Mouse (Mus musculus) liver, embryonic 13.5 days (tissue): ENCODE measurements around the gene Tns1. TPM values are rescaled to one million over a fixed set of nuclear protein-coding genes. Genes with fewer than 3 reads are reported as not detected.

Source experiments
- ATAC-seq: fragments of 200-750 bp; cut with Nextera tagmentation; 2 replicates; pipeline ENCODE4 v1.8.0; 2017; ENCODE audit warnings: low read depth, mild to moderate bottlenecking, moderate number of reproducible peaks, moderate library complexity
- DNase-seq: peaks from one replicate; pipeline ENCODE4 v3.0.0; 2022
- H3K27ac ChIP-seq: fragments of 300-500 bp; sonication (generic); 2 replicates; pipeline ENCODE4 v1.5.1; 2015; ENCODE audit warnings: moderate library complexity, mild to moderate bottlenecking, inconsistent platforms
- H3K27me3 ChIP-seq: fragments of 300-500 bp; sonication (generic); 2 replicates; pipeline ENCODE4 v1.6.1; 2015; ENCODE audit warnings: mild to moderate bottlenecking, inconsistent platforms
- H3K36me3 ChIP-seq: fragments of 300-500 bp; sonication (generic); 2 replicates; pipeline ENCODE4 v1.6.1; 2015; ENCODE audit warnings: mild to moderate bottlenecking, inconsistent platforms
- H3K4me1 ChIP-seq: fragments of 300-500 bp; sonication (generic); replicated peaks from 2 replicates; pipeline ENCODE4 v1.6.1; 2015; ENCODE audit warnings: inconsistent platforms
- H3K4me2 ChIP-seq: fragments of 300-500 bp; sonication (generic); 2 replicates; pipeline ENCODE4 v1.6.1; 2015; ENCODE audit warnings: inconsistent platforms, mild to moderate bottlenecking, moderate library complexity
- H3K4me3 ChIP-seq: fragments of 300-500 bp; sonication (generic); replicated peaks from 2 replicates; pipeline ENCODE4 v1.5.1; 2015; ENCODE audit warnings: mild to moderate bottlenecking, inconsistent platforms
- H3K9ac ChIP-seq: fragments of 300-500 bp; sonication (generic); 2 replicates; pipeline ENCODE4 v1.6.1; 2015; ENCODE audit warnings: mild to moderate bottlenecking, inconsistent platforms
- H3K9me3 ChIP-seq: fragments of 300-500 bp; sonication (generic); replicated peaks from 2 replicates; pipeline ENCODE4 v1.6.1; 2016; ENCODE audit warnings: inconsistent platforms
- WGBS: fragments of 180-500 bp; shearing (Covaris S2); methylation state at CpG from one replicate; pipeline ENCODE4 v1.1.7; 2015; ENCODE audit not compliant: insufficient replicate concordance; 5-methylcytosine and 5-hydroxymethylcytosine counted together
- polyA plus RNA-seq: library from polyadenylated mRNA; unstranded; fragments of >200 nt; fragmentation: Nextera tagmentation; extraction: Ambion mirVana; gene quantifications from 2 replicates; pipeline ENCODE4 v1.2.1, GENCODE M21; 2015

Gene Tns1
- polyA plus RNA-seq, 1 experiment from 2014 or later = 11.7 TPM

GRCm38 (mm10) chr1:73924871-73925610 is 199.2 kb downstream of the Tns1 start:
- Histone ChIP-seq H3K36me3 (peaks cover 67% of the 10 kb centered on the region), H3K4me3 (no peak overlapping the region), H3K4me2 (no peak overlapping the region), H3K9ac (no peak overlapping the region), H3K27ac (no peak overlapping the region), H3K4me1 (peaks cover 19% of the 10 kb centered on the region), H3K9me3 (no peaks in the 10 kb centered on the region), H3K27me3 (no peaks in the 10 kb centered on the region)
- WGBS = 84% methylated on average over 18 of the region's 18 CpGs
- ATAC-seq (no peak), DNase-seq (no peak)

- Histone ChIP-seq H3K36me3 (peaks cover 75% of the 10 kb centered on the region), H3K4me2 (no peak overlapping the region), H3K9ac (no peak overlapping the region), H3K27ac (no peak overlapping the region), H3K27me3 (no peaks in the 10 kb centered on the region), H3K4me3 (no peak overlapping the region), H3K4me1 (peaks cover 13% of the 10 kb centered on the region), H3K9me3 (no peaks in the 10 kb centered on the region)
- DNase-seq = no peak
- 76% methylated on average over 5 of the region's 5 CpGs for WGBS
- no peak for ATAC-seq
Measured at GRCm38 (mm10) chr1:73924210-73924609, 200.0 kb downstream of the Tns1 start.

- Histone ChIP-seq H3K4me3 (no peak overlapping the region), H3K27ac (no peak overlapping the region), H3K4me1 (peaks cover 3% of the 10 kb centered on the region; the same call in 1 of the 2 replicates), H3K9me3 (no peaks in the 10 kb centered on the region), H3K4me2 (no peak overlapping the region), H3K9ac (no peak overlapping the region), H3K27me3 (no peaks in the 10 kb centered on the region), H3K36me3 (peaks cover 76% of the 10 kb centered on the region)
- no peak for ATAC-seq
- 29% methylated on average over 8 of the region's 8 CpGs for WGBS
- no peak for DNase-seq
Measured at GRCm38 (mm10) chr1:73923185-73923584, 201.1 kb downstream of the Tns1 start.

GRCm38 (mm10) chr1:73920701-73921100 is 203.5 kb downstream of the Tns1 start:
- no peak for DNase-seq
- H3K36me3 ChIP-seq = peaks cover 77% of the 10 kb centered on the region
- H3K4me2 ChIP-seq = no peak overlapping the region
- no peak for ATAC-seq
- no peaks in the 10 kb centered on the region for H3K9me3 ChIP-seq
- H3K9ac ChIP-seq = no peak overlapping the region
- WGBS = 76% methylated on average over 8 of the region's 8 CpGs
- no peak overlapping the region for H3K4me3 ChIP-seq
- no peak overlapping the region for H3K27ac ChIP-seq
- no peaks in the 10 kb centered on the region for H3K4me1 ChIP-seq
- H3K27me3 ChIP-seq = no peaks in the 10 kb centered on the region

- H3K27me3 ChIP-seq = no peaks in the 10 kb centered on the region
- no peaks in the 10 kb centered on the region for H3K4me1 ChIP-seq
- no peaks in the 10 kb centered on the region for H3K9me3 ChIP-seq
- no peak overlapping the region for H3K4me2 ChIP-seq
- WGBS = 85% methylated on average over 3 of the region's 3 CpGs
- ATAC-seq (no peak), DNase-seq (no peak)
- no peak overlapping the region for H3K4me3 ChIP-seq
- H3K36me3 ChIP-seq = peaks cover 75% of the 10 kb centered on the region
- H3K9ac ChIP-seq = no peak overlapping the region
- no peak overlapping the region for H3K27ac ChIP-seq
Measured at GRCm38 (mm10) chr1:73919909-73920308, 204.3 kb downstream of the Tns1 start.

GRCm38 (mm10) chr1:73918001-73918400 is 206.2 kb downstream of the Tns1 start:
- 71% methylated on average over 11 of the region's 11 CpGs for WGBS
- no peaks in the 10 kb centered on the region for H3K9me3 ChIP-seq
- H3K4me1 ChIP-seq = peaks cover 6% of the 10 kb centered on the region; the same call in 1 of the 2 replicates
- no peak overlapping the region for H3K4me2 ChIP-seq
- ATAC-seq (no peak), DNase-seq (no peak)
- H3K36me3 ChIP-seq = peaks cover 61% of the 10 kb centered on the region
- H3K27me3 ChIP-seq = no peaks in the 10 kb centered on the region
- H3K9ac ChIP-seq = no peak overlapping the region
- H3K4me3 ChIP-seq = no peak overlapping the region
- no peak overlapping the region for H3K27ac ChIP-seq

GRCm38 (mm10) chr1:73916298-73916697 is 208.0 kb downstream of the Tns1 start:
- Histone ChIP-seq H3K4me2 (no peak overlapping the region), H3K9me3 (no peaks in the 10 kb centered on the region), H3K27ac (no peak overlapping the region), H3K36me3 (peaks cover 46% of the 10 kb centered on the region), H3K4me3 (no peak overlapping the region), H3K4me1 (peaks cover 6% of the 10 kb centered on the region; the same call in 1 of the 2 replicates), H3K9ac (no peak overlapping the region), H3K27me3 (no peaks in the 10 kb centered on the region)
- DNase-seq (no peak), ATAC-seq (no peak)
- WGBS = 48% methylated on average over 1 of the region's 1 CpGs

- Histone ChIP-seq H3K27me3 (no peaks in the 10 kb centered on the region), H3K4me1 (peaks cover 6% of the 10 kb centered on the region; the same call in 1 of the 2 replicates), H3K4me2 (no peak overlapping the region), H3K9me3 (no peaks in the 10 kb centered on the region), H3K9ac (no peak overlapping the region), H3K36me3 (peaks cover 39% of the 10 kb centered on the region), H3K27ac (no peak overlapping the region), H3K4me3 (no peak overlapping the region)
- no peak for DNase-seq
- 63% methylated on average over 8 of the region's 8 CpGs for WGBS
- ATAC-seq = no peak
Measured at GRCm38 (mm10) chr1:73915218-73916070, 208.8 kb downstream of the Tns1 start.

GRCm38 (mm10) chr1:73914076-73914475 is 210.2 kb downstream of the Tns1 start:
- H3K9me3 ChIP-seq = no peaks in the 10 kb centered on the region
- peaks cover 25% of the 10 kb centered on the region for H3K36me3 ChIP-seq
- WGBS = 20% methylated on average over 9 of the region's 9 CpGs
- H3K4me2 ChIP-seq = no peak overlapping the region
- H3K4me3 ChIP-seq = no peak overlapping the region
- no peaks in the 10 kb centered on the region for H3K27me3 ChIP-seq
- H3K4me1 ChIP-seq = peaks cover 6% of the 10 kb centered on the region; the same call in 1 of the 2 replicates
- H3K27ac ChIP-seq = no peak overlapping the region
- DNase-seq (no peak), ATAC-seq (no peak)
- H3K9ac ChIP-seq = no peak overlapping the region

- Histone ChIP-seq H3K27ac (no peak overlapping the region), H3K36me3 (peaks cover 25% of the 10 kb centered on the region), H3K9ac (no peak overlapping the region), H3K4me1 (peaks cover 6% of the 10 kb centered on the region; the same call in 1 of the 2 replicates), H3K27me3 (no peaks in the 10 kb centered on the region), H3K4me3 (no peak overlapping the region), H3K9me3 (no peaks in the 10 kb centered on the region), H3K4me2 (no peak overlapping the region)
- DNase-seq = no peak
- 65% methylated on average over 19 of the region's 19 CpGs for WGBS
- ATAC-seq = no peak
Measured at GRCm38 (mm10) chr1:73913071-73914005, 210.9 kb downstream of the Tns1 start.

- H3K27ac ChIP-seq = no peak overlapping the region
- H3K36me3 ChIP-seq = peaks cover 18% of the 10 kb centered on the region
- DNase-seq = no peak
- H3K4me2 ChIP-seq = no peak overlapping the region
- H3K9me3 ChIP-seq = no peaks in the 10 kb centered on the region
- 82% methylated on average over 10 of the region's 10 CpGs for WGBS
- no peak overlapping the region for H3K9ac ChIP-seq
- no peaks in the 10 kb centered on the region for H3K27me3 ChIP-seq
- peaks cover 6% of the 10 kb centered on the region; the same call in 1 of the 2 replicates for H3K4me1 ChIP-seq
- ATAC-seq = no peak
- no peak overlapping the region for H3K4me3 ChIP-seq
Measured at GRCm38 (mm10) chr1:73912466-73912865, 211.8 kb downstream of the Tns1 start.
